Mouse (Mus musculus) G1E (cell line): ENCODE measurements around the gene Slc28a1.

Experiments used
- CTCF ChIP-seq: IDR thresholded peaks from 2 replicates; pipeline ENCODE4 v1.5.1; 2012; ENCODE audit warnings: low read depth, low read length, inconsistent platforms, mixed read lengths
- GATA1 ChIP-seq: IDR thresholded peaks from 2 replicates; pipeline ENCODE4 v1.6.1; 2012; ENCODE audit warnings: borderline replicate concordance, low read length, inconsistent platforms, mixed read lengths
- GATA2 ChIP-seq: IDR thresholded peaks from 2 replicates; pipeline ENCODE4 v1.6.1; 2012; ENCODE audit warnings: low read depth, low read length, inconsistent platforms, borderline replicate concordance
- POLR2AphosphoS5 ChIP-seq: IDR thresholded peaks from 2 replicates; pipeline ENCODE4 v1.6.1; 2012; ENCODE audit warnings: low read depth, low read length, inconsistent platforms; ENCODE audit not compliant: insufficient replicate concordance
- TAL1 ChIP-seq: conservative IDR thresholded peaks from 2 replicates; pipeline ENCODE4 v1.6.1; 2012; ENCODE audit warnings: low read depth, low read length, inconsistent platforms, mixed read lengths

DNA sequence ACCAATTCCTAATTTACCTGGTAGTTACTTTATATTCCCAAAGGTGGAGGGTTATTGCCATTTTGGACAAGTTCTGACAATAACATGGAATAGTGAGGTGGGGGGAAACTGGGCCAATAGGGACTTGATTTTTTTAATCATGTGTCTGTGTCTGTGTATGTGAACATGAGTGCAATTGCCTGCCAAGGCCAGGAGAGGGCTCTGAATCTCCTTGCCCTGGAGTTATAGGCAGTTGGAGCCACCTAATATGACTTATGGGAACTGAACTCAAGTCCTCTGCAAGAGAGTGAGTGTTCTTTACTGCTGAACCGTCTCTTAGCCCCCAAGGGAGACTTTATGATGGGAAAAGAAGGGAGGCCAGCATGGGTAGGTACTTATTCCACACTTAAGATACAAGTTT, 70.1 kb downstream of the Slc28a1 start:
- TF ChIP-seq CTCF: no peak
- TF ChIP-seq TAL1: no peak
- TF ChIP-seq GATA1: no peak
- TF ChIP-seq POLR2AphosphoS5: no peak
- TF ChIP-seq GATA2: no peak
